Mouse (Mus musculus) sigmoid colon, adult 10 weeks (tissue): ENCODE results near the gene Krt222. TPM values are rescaled to one million over a fixed set of nuclear protein-coding genes. Genes with fewer than 3 reads are reported as not detected.

Experiments used
- polyA plus RNA-seq: library from polyadenylated mRNA; stranded (reverse); fragments of 350-450 nt; fragmentation: Illumina TruSeq; extraction: RNeasy Lipid Tissue Mini Kit (QIAGEN cat#74804); gene quantifications from one replicate; pipeline ENCODE4 v1.2.3, GENCODE M21; 2014; ENCODE audit warnings: low read depth, low replicate concordance

Gene Krt222
- polyA plus RNA-seq = 3.2 TPM

DNA sequence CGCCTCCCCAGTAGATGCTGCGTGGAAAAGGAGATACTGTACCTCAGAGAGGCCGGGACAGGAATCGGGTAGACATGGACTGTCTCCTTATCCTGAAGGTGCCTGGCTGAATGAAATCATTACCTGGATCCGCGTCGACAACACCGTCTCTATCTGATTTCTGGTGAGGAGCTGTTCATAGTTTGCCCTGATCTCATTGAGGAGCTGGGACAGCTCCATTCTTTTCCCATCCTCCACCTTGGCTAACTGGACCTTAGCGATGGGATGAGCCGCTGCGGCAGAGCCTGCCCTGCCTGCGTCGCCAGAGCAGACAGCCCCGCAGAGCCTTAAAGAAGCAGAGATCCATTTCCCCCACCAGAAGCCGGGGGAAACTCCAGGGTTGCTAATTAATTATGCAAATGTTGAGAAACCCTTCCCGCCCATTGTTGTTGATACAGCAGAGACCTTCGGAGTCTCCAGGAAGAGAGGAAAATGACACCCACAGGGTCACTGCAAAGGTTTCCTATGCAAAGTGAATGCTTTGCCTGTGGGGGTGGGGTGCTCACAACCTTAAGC lies at the start of gene Krt222:
Gene Krt222 (minus strand): TSS at position 266 of the 555 bp plus-strand sequence.

DNA sequence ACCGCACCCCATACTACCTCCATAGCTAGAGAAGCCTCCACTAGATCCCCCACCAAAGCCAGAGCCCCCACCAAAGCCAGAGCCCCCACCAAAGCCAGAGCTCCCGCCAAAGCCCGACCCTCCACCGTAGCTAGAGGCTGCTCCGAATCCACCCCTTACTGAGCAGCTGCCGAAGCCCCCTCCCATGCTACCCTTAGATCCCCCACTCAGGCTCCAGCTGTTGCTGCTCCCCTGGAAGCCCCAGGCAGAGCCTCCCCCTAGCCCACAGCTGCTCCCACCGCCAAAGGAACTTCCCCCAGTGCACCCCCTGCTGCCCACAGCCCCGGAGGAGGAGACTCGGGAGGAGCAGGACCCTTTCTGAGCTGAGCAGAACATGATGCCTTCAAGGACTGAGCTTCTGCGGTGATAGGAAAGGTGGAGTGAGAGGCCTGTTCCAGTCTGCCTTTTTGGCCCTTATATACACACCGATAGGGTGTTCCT lies 41.0 kb upstream of the Krt222 start, which contains the start of gene Krt24:
Gene Krt24 (minus strand): TSS at position 430 of the 480 bp plus-strand sequence.

DNA sequence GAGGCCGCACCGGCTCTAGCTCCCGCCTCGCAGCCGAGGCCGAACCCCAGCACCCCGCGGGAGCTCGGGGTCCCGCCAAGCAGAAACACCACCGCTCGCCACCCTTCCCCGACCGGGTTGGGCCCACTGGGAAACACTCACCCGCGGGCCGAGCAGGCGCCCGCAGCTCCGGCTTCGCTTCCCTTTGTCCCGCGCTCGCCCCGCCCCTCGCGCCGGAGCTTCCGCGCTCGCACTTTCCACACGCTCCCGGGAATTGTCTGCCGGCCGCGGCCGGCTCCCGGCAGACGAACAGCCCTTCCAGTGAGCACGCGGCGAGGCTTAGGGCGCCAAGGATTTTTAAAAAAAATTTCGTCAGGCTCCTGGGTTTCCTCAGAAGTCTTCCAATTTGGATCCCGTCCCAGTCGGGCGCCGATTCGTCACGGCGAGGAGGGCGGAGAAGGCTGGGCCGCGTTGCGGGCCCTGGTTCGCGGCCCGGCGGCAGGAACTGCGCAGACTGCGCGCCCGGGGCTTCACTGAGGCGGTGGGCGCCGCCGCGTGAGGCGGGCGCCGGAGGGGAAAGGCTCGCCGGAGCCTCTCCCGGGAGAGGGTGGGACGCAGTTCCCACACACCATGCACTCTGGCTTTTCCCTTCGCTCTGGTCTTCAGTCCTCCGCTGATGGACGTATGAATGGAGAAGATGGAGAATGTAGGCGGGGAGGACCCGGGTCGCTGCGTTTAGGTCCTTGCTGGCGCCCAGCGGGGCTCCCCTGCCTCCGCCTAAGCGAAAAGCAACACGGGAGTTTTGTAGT lies 13.4 kb downstream of the Krt222 start, which contains the start of gene Smarce1:
Gene Smarce1 (minus strand): TSS at position 757 of the 788 bp plus-strand sequence.

Other genes with a start within 250 kb of the Krt222 start
- 66.4 TPM for gene Top2a, start 219.9 kb downstream of the Krt222 start, polyA plus RNA-seq
- 20.5 TPM for gene Igfbp4, start 202.8 kb downstream of the Krt222 start, polyA plus RNA-seq
- 44.7 TPM for gene Tns4, start 154.8 kb downstream of the Krt222 start, polyA plus RNA-seq
- gene Ccr7, start 89.0 kb downstream of the Krt222 start, polyA plus RNA-seq = 0.57 TPM
- 168 TPM for gene Smarce1, start 13.1 kb downstream of the Krt222 start, polyA plus RNA-seq
- gene Krt24, start 41.2 kb upstream of the Krt222 start, polyA plus RNA-seq = not detected
- not detected for gene Krt25, start 78.9 kb upstream of the Krt222 start, polyA plus RNA-seq
- not detected for gene Krt26, start 93.9 kb upstream of the Krt222 start, polyA plus RNA-seq
- gene Krt27, start 107.0 kb upstream of the Krt222 start, polyA plus RNA-seq = not detected
- gene Krt28, start 130.8 kb upstream of the Krt222 start, polyA plus RNA-seq = not detected
- gene Krt10, start 145.3 kb upstream of the Krt222 start, polyA plus RNA-seq = 17.3 TPM
- 0.47 TPM for gene Krt12, start 178.2 kb upstream of the Krt222 start, polyA plus RNA-seq
- 486 TPM for gene Krt20, start 194.1 kb upstream of the Krt222 start, polyA plus RNA-seq
- gene Krt23, start 249.1 kb upstream of the Krt222 start, polyA plus RNA-seq = 3.1 TPM